Mouse (Mus musculus) neural tube, embryonic 14.5 days (tissue): Measurements from ENCODE around the gene Il1r2. TPM values are rescaled to one million over a fixed set of nuclear protein-coding genes. Genes with fewer than 3 reads are reported as not detected.

Experiments
- ATAC-seq: fragments of 200-750 bp; cut with Nextera tagmentation; 2 replicates; pipeline ENCODE4 v1.8.0; 2017; ENCODE audit warnings: low read depth, mild to moderate bottlenecking, moderate TSS enrichment, moderate library complexity
- H3K27ac ChIP-seq: fragments of 300-500 bp; sonication (generic); 2 replicates; pipeline ENCODE4 v1.5.1; 2014; ENCODE audit warnings: low read depth, mild to moderate bottlenecking, control low read depth, low read length, moderate library complexity, mixed read lengths
- H3K27me3 ChIP-seq: fragments of 300-500 bp; sonication (generic); 2 replicates; pipeline ENCODE4 v1.6.1; 2014; ENCODE audit warnings: low read length; ENCODE audit not compliant: control insufficient read depth, insufficient read depth
- H3K36me3 ChIP-seq: fragments of 300-500 bp; sonication (generic); 2 replicates; pipeline ENCODE4 v1.6.1; 2014; ENCODE audit warnings: low read length, mixed read lengths; ENCODE audit not compliant: control insufficient read depth, insufficient read depth
- H3K4me1 ChIP-seq: fragments of 300-500 bp; sonication (generic); 2 replicates; pipeline ENCODE4 v1.6.1; 2014; ENCODE audit warnings: low read length; ENCODE audit not compliant: control insufficient read depth, insufficient read depth
- H3K4me2 ChIP-seq: fragments of 300-500 bp; sonication (generic); 2 replicates; pipeline ENCODE4 v1.6.1; 2014; ENCODE audit warnings: mild to moderate bottlenecking, low read depth, low read length, control low read depth
- H3K4me3 ChIP-seq: fragments of 300-500 bp; sonication (generic); 2 replicates; pipeline ENCODE4 v1.5.1; 2014; ENCODE audit warnings: low read depth, low read length, control low read depth, mixed read lengths
- H3K9ac ChIP-seq: fragments of 300-500 bp; sonication (generic); replicated peaks from 2 replicates; pipeline ENCODE4 v1.6.1; 2014; ENCODE audit warnings: low read depth, mild to moderate bottlenecking, control low read depth, low read length, mixed read lengths
- H3K9me3 ChIP-seq: fragments of 300-500 bp; sonication (generic); 2 replicates; pipeline ENCODE4 v1.6.1; 2016; ENCODE audit warnings: low read length; ENCODE audit not compliant: control insufficient read depth
- WGBS: fragments of 180-500 bp; shearing (Covaris S2); extraction: QIAGEN DNeasy Blood & Tissue Kit; methylation state at CpG from one replicate; pipeline ENCODE4 v1.1.7; 2014; 5-methylcytosine and 5-hydroxymethylcytosine counted together
- polyA plus RNA-seq: library from polyadenylated mRNA; unstranded; fragments of >200 nt; fragmentation: Nextera tagmentation; extraction: Ambion mirVana; gene quantifications from 2 replicates; pipeline ENCODE4 v1.2.1, GENCODE M21; 2014

Il1r2 gene
- polyA plus RNA-seq, result 0.19 and 0.57 TPM in 2 replicates

DNA sequence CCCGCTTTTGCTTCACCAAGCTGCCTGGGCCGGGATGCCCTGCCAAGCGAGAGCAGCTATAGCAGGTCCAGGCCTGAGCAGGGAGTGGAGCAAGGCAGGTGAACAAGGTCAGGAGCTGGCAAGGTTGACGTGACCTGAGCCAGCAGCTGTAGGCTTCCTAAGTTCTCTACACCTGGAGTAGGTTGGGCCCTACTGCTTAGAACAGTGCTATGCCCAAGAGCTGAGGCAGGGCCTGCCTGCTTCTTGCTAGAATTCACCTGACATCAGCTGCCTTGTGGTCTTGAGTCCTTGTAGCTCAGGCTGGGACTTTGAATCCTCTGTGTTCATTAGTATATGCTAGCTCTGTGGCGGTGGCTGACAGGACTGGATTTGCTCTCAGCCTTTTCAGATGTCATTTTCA lies at the start of gene Il1r2:
Gene Il1r2 (plus strand): TSS at position 301 of the 400 bp plus-strand sequence.
- Histone ChIP-seq H3K4me2 (no peak within 1 kb of the TSS), H3K36me3 (no peaks in the 10 kb centered on the region), H3K27me3 (no peaks in the 10 kb centered on the region), H3K4me3 (no peak within 1 kb of the TSS), H3K9ac (no peak within 1 kb of the TSS), H3K9me3 (no peaks in the 10 kb centered on the region), H3K4me1 (no peaks in the 10 kb centered on the region), H3K27ac (no peak within 1 kb of the TSS)
- WGBS, result 91% methylated on average over 5 of the region's 5 CpGs
- ATAC-seq, result no peak

DNA sequence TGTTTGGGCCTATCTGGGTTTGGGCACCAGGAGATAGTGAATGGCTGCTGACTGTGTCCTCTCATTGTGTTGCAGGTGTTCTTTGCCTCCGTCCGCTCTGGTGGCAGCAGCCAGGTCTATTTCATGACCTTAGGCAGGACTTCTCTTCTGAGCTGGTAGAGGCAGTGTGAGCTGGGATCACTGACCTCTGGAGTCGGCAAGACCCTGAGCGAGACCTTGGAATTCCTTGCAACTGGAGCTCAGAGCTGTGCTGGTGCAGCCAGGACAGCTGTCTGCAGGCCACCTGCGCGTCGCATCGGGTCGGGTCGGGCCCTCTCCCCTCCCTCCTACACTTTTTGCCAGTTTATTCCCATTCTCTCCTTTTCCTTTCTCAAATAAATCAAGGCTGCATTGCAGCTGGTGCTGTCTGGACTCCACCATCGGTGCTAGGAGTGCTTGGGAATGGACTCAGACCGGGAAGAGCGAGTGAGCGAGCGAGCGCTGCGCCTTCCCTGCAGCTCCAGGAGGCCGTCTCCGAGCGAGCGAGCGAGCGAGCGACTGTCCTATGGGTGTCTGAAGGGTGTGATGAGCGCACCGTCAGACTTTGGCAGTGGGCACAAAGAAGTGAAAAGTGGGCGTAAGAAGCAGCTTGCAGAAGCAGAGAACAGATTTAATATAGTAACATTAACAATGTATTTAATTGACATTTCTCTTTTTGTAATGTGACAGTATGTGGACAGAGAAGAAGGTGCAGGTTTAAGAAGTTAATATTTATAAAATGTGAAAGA lies 49.1 kb upstream of the Il1r2 start:
- Histone ChIP-seq H3K27ac (no peak overlapping the region), H3K4me2 (no peak overlapping the region), H3K9me3 (no peaks in the 10 kb centered on the region), H3K4me3 (no peak overlapping the region), H3K36me3 (peaks cover 65% of the 10 kb centered on the region), H3K27me3 (no peaks in the 10 kb centered on the region), H3K9ac (no peak overlapping the region), H3K4me1 (no peaks in the 10 kb centered on the region)
- peak; percentile 15; the same call in 1 of the 2 replicates for ATAC-seq
- 92% methylated on average over 27 of the region's 27 CpGs for whole genome bisulfite sequencing

DNA sequence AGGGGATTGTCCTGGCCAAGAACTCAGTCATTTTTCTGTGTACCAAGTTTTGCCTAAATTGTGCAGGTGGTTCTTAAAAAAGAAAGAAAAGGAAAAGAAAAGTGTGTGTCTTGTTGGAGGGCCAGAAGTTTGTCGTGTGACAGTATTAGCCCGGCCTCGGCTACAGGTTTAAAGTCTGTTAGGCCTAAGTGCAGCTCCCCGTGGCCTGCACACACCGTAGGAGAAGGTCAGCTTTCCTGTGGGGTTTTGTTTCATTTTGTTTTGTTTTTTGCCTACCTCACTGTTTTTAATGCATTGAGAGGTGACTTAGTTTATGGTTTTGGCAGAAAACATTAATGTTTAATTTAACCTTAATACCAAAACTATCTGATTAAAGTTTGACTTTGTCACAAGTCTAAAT lies 48.5 kb upstream of the Il1r2 start:
- Histone ChIP-seq H3K27ac (no peak overlapping the region), H3K4me1 (no peaks in the 10 kb centered on the region), H3K36me3 (peaks cover 58% of the 10 kb centered on the region), H3K4me3 (no peak overlapping the region), H3K9me3 (no peaks in the 10 kb centered on the region), H3K27me3 (no peaks in the 10 kb centered on the region), H3K4me2 (no peak overlapping the region), H3K9ac (no peak overlapping the region)
- 94% methylated on average over 5 of the region's 5 CpGs for WGBS
- no peak for ATAC-seq

DNA sequence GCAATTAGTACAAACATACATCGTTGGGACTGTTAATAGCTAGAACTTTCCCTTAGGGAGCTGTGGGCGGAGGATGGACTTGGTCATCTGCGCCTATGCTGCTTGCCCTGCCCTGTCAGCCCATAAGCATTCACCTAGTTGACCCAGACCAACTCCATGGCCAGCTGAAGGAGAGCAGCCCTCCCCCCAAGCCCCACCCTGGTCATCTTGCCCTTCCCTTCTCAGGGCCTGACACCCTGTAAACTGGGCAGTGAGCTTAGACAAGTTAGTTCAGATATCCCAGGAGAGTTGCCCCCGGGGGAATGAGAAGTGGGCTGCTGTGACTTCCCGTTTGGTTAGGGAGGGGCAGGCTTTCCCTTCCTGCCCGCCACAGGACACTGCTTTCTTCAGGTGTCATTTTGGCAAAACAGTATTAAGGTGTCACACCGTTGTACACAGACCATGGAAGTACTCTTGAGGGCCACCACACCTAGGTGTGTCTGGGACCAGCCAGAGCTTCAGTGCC lies 46.7 kb upstream of the Il1r2 start:
- Histone ChIP-seq H3K4me3 (no peak overlapping the region), H3K27ac (no peak overlapping the region), H3K4me2 (no peak overlapping the region), H3K27me3 (no peaks in the 10 kb centered on the region), H3K36me3 (peaks cover 47% of the 10 kb centered on the region), H3K9ac (no peak overlapping the region), H3K9me3 (no peaks in the 10 kb centered on the region), H3K4me1 (no peaks in the 10 kb centered on the region)
- 87% methylated on average over 7 of the region's 7 CpGs for WGBS
- no peak for ATAC-seq

DNA sequence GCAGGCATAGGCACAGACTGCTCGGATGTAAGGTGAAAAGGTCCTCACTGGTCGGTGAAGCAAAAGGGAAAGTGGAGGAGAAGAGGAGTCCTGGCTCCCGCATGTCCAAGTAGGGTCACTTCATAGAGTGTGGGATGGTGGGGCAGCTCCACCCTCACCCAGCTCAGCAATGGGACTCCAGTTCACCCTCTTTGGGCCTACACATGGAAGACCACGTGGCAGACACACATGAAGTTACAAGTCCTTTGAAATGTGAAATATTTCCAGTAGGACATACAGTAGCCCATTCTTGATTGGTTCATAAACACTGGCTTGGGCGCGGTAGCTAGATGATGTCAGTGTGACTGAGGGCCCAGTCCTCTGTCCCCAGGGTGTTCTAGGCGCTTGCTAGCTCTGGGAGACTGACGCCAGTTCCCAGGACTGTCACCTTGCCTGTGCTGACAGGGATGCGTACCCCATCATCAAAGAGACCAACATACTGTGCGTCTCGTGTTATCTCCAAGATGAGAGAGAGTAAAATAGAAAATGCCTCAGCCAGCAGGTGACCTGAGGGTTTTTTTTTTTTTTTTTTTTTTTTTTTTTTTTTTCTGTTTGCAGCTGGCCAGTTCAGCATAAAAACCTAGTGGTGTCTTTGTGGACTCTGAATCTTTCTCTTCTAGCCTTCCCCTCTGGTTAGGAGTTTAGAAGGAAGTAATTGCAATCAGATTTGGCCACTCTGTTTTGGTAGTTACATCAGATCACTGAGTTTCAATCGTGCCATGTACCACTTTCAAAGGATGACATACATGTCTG lies 45.5 kb upstream of the Il1r2 start:
- no peak overlapping the region for H3K27ac ChIP-seq
- 93% methylated on average over 12 of the region's 12 CpGs for WGBS
- H3K36me3 ChIP-seq, result peaks cover 34% of the 10 kb centered on the region
- ATAC-seq, result no peak
- H3K4me1 ChIP-seq, result no peaks in the 10 kb centered on the region
- no peak overlapping the region for H3K9ac ChIP-seq
- H3K9me3 ChIP-seq, result no peaks in the 10 kb centered on the region
- H3K4me3 ChIP-seq, result no peak overlapping the region
- no peaks in the 10 kb centered on the region for H3K27me3 ChIP-seq
- H3K4me2 ChIP-seq, result no peak overlapping the region

DNA sequence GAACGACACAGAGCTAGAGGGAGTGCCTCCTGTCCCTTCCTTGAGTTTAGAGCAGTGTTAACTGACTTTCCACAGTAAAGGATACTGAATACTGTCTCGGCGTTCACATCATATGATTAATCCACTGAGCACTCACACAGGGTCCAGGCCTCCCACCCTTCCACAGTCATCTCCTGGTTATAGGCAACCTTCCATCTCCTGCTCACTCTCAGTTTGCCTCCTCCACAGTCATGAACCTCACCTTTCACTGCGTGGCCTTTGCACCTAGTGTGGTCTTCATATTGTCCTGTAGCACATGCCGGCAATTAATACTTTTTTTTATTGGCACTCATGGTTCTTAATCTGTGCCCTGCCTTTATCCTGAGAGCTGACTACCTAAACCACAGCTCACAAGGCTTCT lies 44.3 kb upstream of the Il1r2 start:
- no peak overlapping the region for H3K27ac ChIP-seq
- no peak for ATAC-seq
- no peaks in the 10 kb centered on the region for H3K9me3 ChIP-seq
- no peak overlapping the region for H3K4me2 ChIP-seq
- 94% methylated on average over 5 of the region's 5 CpGs for WGBS
- no peaks in the 10 kb centered on the region for H3K27me3 ChIP-seq
- H3K4me3 ChIP-seq, result no peak overlapping the region
- H3K9ac ChIP-seq, result no peak overlapping the region
- no peaks in the 10 kb centered on the region for H3K4me1 ChIP-seq
- H3K36me3 ChIP-seq, result peaks cover 22% of the 10 kb centered on the region

DNA sequence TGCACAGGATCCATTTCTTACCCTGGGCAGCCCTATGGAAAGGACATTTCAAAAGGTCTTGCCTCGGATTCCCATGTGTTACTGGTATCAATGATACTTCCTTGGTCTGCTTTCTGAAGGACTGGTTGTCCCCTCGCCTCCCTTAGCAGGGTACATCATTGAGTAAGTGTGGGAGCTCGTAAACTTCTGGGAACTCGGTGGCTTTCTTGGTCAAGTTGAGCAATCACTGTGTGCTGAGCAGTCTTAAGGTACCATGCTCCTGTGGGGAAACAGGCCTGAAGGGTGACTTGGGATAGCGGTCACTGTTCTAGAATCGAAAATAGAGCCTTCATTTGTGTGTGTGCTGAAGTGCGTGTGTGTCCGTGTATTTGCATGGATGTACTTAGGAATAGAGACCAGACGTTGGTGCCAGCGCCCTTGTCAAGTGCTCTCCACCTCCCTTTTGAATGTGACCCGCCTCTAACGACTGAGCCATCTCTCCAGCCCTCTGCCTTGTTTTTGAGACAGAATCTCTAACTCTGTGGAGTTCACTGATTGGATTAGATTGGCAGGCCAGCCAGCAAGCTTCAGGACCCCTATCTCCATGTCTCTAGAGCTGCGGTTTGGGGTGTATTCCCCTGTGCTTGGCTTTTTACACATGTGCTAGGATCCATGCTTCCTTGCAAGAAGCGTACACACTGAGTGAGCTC lies 43.4 kb upstream of the Il1r2 start:
- H3K27me3 ChIP-seq, result no peaks in the 10 kb centered on the region
- H3K4me2 ChIP-seq, result no peak overlapping the region
- H3K9ac ChIP-seq, result no peak overlapping the region
- peaks cover 15% of the 10 kb centered on the region; the same call in 1 of the 2 replicates for H3K36me3 ChIP-seq
- no peak for ATAC-seq
- 88% methylated on average over 14 of the region's 14 CpGs for WGBS
- H3K27ac ChIP-seq, result no peak overlapping the region
- H3K4me3 ChIP-seq, result no peak overlapping the region
- H3K4me1 ChIP-seq, result no peaks in the 10 kb centered on the region
- H3K9me3 ChIP-seq, result no peaks in the 10 kb centered on the region

DNA sequence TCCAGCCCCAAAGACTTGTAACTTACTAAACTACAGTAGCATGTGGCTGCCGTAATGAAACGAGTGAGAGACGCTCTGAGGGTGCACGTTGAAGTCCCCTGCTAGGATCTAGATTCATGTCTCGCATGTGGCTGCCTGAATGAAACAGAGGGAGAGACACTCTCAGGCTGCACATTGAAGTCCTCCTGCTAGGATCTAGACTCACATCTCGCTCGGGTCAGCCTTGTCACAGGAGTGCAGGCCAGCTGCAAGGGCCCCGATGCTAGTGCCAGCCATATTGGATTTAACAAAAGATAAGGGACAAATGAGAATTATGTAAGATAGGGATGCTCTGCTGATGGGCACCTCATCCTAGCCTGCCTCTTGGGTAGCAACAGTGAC lies 42.9 kb upstream of the Il1r2 start:
- no peak overlapping the region for H3K4me2 ChIP-seq
- H3K9ac ChIP-seq, result no peak overlapping the region
- H3K4me1 ChIP-seq, result no peaks in the 10 kb centered on the region
- no peak overlapping the region for H3K27ac ChIP-seq
- 92% methylated on average over 8 of the region's 8 CpGs for WGBS
- peaks cover 11% of the 10 kb centered on the region; the same call in 1 of the 2 replicates for H3K36me3 ChIP-seq
- no peak overlapping the region for H3K4me3 ChIP-seq
- no peaks in the 10 kb centered on the region for H3K27me3 ChIP-seq
- no peaks in the 10 kb centered on the region for H3K9me3 ChIP-seq
- no peak for ATAC-seq
